Mouse (Mus musculus) brain, embryonic 14.5 days (tissue): ENCODE results near the gene Negr1.

Experiments
- CTCF ChIP-seq: fragments of 200-500 bp; IDR thresholded peaks from 2 replicates; pipeline ENCODE4 v1.5.1; 2012; ENCODE audit warnings: inconsistent platforms, mild to moderate bottlenecking, moderate library complexity, borderline replicate concordance; ENCODE audit not compliant: insufficient read depth, insufficient read length; ENCODE audit errors: extremely low read depth
- POLR2A ChIP-seq: fragments of 200-500 bp; IDR thresholded peaks from 2 replicates; pipeline ENCODE4 v1.6.1; 2012; ENCODE audit warnings: mild to moderate bottlenecking, inconsistent platforms, borderline replicate concordance; ENCODE audit not compliant: poor library complexity, insufficient read depth, insufficient read length, severe bottlenecking; ENCODE audit errors: extremely low read depth

DNA sequence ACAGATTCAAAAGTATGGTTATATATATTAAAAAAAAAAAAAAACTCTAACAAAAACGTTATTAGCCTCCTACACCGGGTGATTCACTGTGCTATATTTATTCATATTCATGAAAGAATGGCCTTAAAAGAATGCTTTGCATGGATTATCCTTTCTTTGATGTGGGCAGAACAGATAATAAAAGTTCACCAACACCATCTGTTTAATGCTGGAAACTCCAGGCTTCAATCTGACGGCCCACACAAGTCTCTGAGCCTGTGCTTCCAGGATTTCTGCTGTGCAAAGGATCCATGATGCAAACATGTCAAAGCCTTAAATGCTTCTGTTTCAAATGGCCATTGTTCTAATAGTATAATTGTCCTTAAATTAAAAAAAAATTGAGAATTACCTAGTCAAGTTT, 630.4 kb downstream of the Negr1 start:
- TF ChIP-seq POLR2A = no peak
- no peak for TF ChIP-seq CTCF
